Mouse (Mus musculus) liver, adult 2 months (tissue): ENCODE results near the gene Bnipl. TPM values are rescaled to one million over a fixed set of nuclear protein-coding genes. Genes with fewer than 3 reads are reported as not detected.

Source experiments
- DNase-seq: peaks from one replicate; pipeline ENCODE4 v3.0.0-alpha.2; 2011; ENCODE audit warnings: low read depth, low spot score; ENCODE audit errors: extremely low read depth
- H3K27ac ChIP-seq: fragments of 200-500 bp; replicated peaks from 2 replicates; pipeline ENCODE4 v1.5.1; 2012; ENCODE audit warnings: low read depth, mild to moderate bottlenecking, control low read depth, inconsistent platforms, low read length; ENCODE audit not compliant: insufficient read depth
- H3K27me3 ChIP-seq: fragments of 200-500 bp; 2 replicates; pipeline ENCODE4 v1.6.1; 2012; ENCODE audit warnings: mild to moderate bottlenecking, moderate library complexity, low read length, inconsistent platforms; ENCODE audit not compliant: control insufficient read depth, insufficient read depth
- H3K36me3 ChIP-seq: fragments of 200-500 bp; 2 replicates; pipeline ENCODE4 v1.6.1; 2012; ENCODE audit warnings: low read length, inconsistent platforms; ENCODE audit not compliant: control insufficient read depth, insufficient read depth
- H3K4me1 ChIP-seq: fragments of 200-500 bp; 2 replicates; pipeline ENCODE4 v1.6.1; 2011; ENCODE audit warnings: low read length; ENCODE audit not compliant: control insufficient read depth, insufficient read depth
- H3K4me3 ChIP-seq: fragments of 200-500 bp; 2 replicates; pipeline ENCODE4 v1.5.1; 2011; ENCODE audit warnings: low read depth, mild to moderate bottlenecking, control low read depth, low read length, moderate library complexity; ENCODE audit not compliant: insufficient read depth
- H3K79me2 ChIP-seq: fragments of 200-500 bp; 2 replicates; pipeline ENCODE4 v1.6.1; 2012; ENCODE audit warnings: inconsistent platforms, mild to moderate bottlenecking, low read length, moderate library complexity; ENCODE audit not compliant: control insufficient read depth, insufficient read depth
- H3K9ac ChIP-seq: fragments of 200-500 bp; 2 replicates; pipeline ENCODE4 v1.6.1; 2012; ENCODE audit warnings: low read depth, mild to moderate bottlenecking, control low read depth, inconsistent platforms, low read length
- CTCF ChIP-seq: fragments of 200-500 bp; IDR thresholded peaks from 2 replicates; pipeline ENCODE4 v1.5.1; 2011; ENCODE audit warnings: low read depth, low read length, control low read depth
- POLR2A ChIP-seq: fragments of 200-500 bp; IDR thresholded peaks from 2 replicates; pipeline ENCODE4 v1.6.1; 2011; ENCODE audit warnings: low read length, control low read depth; ENCODE audit not compliant: insufficient read depth; ENCODE audit errors: extremely low read depth
- WGBS: fragments of 180-500 bp; shearing (Covaris S2); methylation state at CpG from one replicate; pipeline ENCODE4 v1.1.7; 2018; 5-methylcytosine and 5-hydroxymethylcytosine counted together
- polyA plus RNA-seq: library from polyadenylated mRNA; depleted of rRNA; stranded (reverse); fragments of >200 nt; gene quantifications from 2 replicates; pipeline ENCODE4 v1.2.3, GENCODE M21; 2012
- total RNA-seq: library from RNA; depleted of rRNA; stranded (reverse); fragments of >200 nt; gene quantifications from 2 replicates; pipeline ENCODE4 v1.2.3, GENCODE M21; 2014

The Bnipl gene
- total and polyA plus RNA-seq, 2 experiments, result 0.16 TPM; not detected in 1

DNA sequence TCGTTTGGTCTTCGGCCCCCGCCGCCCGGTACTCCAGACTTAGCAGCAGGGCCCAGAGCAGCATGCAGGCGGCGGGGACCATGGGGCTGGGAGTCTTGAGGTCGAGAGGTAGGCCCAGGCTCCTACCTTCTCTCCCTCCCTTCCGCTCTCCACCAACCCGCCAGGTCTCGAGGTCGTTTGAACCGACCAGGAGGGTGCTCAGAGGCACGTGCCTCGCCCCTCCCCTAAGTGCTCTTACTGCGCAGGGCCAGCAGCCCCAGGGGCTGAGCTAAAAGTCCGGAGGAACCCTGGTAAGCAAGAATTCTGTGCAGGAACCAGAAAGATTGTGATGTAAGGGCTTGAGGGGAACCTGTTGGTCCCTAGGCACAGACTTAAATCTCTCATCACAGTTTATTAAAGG lies 10.1 kb downstream of the Bnipl start:
- no peaks in the 10 kb centered on the region for H3K79me2 ChIP-seq
- no peak for DNase-seq
- no peaks in the 10 kb centered on the region for H3K36me3 ChIP-seq
- H3K4me3 ChIP-seq, result no peak overlapping the region
- WGBS, result 81% methylated on average over 17 of the region's 17 CpGs
- H3K9ac ChIP-seq, result no peak overlapping the region
- no peaks in the 10 kb centered on the region for H3K4me1 ChIP-seq
- TF ChIP-seq POLR2A (no peak), CTCF (no peak)
- no peaks in the 10 kb centered on the region for H3K27me3 ChIP-seq
- H3K27ac ChIP-seq, result no peak overlapping the region

DNA sequence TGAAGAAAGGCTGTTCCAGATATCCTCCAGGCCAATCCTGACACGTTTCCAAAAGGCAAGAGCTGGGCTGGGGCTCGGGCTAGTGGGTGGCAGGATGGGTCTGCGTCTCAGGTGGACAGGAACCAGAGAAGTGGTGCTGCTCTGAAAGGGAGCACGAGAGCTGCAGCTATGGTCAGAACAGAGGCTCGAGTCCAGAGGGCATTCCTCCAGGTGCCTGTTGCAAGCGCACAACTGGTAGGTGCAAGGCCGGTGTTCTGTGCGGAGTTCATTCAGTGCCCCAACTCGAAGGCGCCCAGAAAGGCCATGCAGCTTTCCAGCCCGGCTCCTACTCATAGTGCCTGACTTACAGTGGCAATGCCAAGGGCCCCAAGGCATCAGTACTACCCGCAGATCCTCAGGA lies 11.0 kb downstream of the Bnipl start:
- Histone ChIP-seq H3K27ac (no peak overlapping the region), H3K9ac (no peak overlapping the region)
- WGBS, result 53% methylated on average over 12 of the region's 12 CpGs

DNA sequence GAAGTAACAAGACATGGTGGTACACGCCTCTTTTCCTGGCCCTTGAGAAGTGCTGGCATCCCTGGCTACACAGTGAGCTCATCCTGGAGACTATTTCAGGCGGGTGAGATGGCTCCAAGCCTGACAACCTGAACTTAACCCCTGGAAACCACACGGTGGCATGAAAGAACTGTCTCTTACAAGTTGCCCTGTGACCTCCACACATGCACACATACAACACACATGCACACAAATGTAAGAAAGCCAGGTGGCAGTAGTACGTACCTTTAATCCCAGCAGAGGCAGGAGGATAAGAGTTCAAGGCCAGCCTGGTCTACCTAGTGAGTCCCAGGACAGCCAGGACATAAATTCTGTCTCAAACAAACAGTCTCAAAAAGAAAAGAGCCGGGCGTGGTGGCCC lies 12.0 kb downstream of the Bnipl start:
- H3K27ac ChIP-seq, result no peak overlapping the region
- H3K79me2 ChIP-seq, result no peaks in the 10 kb centered on the region
- peaks cover 3% of the 10 kb centered on the region; the same call in 1 of the 2 replicates for H3K36me3 ChIP-seq
- TF ChIP-seq CTCF (no peak), POLR2A (no peak)
- no peak for DNase-seq
- H3K4me1 ChIP-seq, result no peaks in the 10 kb centered on the region
- no peak overlapping the region for H3K9ac ChIP-seq
- H3K27me3 ChIP-seq, result no peaks in the 10 kb centered on the region
- no peak overlapping the region for H3K4me3 ChIP-seq
- WGBS, result 70% methylated on average over 6 of the region's 6 CpGs

More for the DNA sequence above, 11.0 kb downstream of the Bnipl start:
- Histone ChIP-seq H3K4me3 (no peak overlapping the region), H3K79me2 (no peaks in the 10 kb centered on the region), H3K4me1 (no peaks in the 10 kb centered on the region), H3K36me3 (peaks cover under 1% of the 10 kb centered on the region; the same call in 1 of the 2 replicates), H3K27me3 (no peaks in the 10 kb centered on the region)
- peak; percentile 66 for DNase-seq
- no peak for TF ChIP-seq CTCF
- TF ChIP-seq POLR2A, result no peak

DNA sequence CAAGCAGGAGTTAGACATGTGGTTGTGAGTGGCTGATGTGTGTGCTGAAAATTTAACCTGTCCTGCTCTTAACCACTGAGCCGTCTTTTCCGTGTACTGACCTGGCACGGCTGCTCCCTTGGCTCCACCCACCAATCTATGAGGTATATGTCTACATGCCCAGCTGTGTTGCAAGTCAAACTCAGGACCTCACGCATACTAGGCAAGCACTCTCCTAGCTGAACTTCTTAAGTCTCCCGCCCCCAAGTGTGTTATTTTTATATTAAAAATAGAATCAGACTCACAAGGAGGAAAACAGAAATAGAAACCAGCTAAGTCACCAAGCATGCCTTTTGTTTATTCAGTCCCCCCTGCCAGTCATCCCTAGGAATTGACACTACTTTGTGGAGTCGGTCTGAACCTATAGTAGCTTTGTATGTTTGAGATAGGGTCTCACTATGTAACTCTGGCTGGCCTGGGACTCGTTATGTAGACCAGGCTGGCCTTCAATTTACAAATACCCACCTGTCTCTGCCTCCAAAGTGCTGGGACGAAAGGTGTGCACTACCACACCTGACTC lies 13.4 kb downstream of the Bnipl start:
- no peak for DNase-seq
- H3K27me3 ChIP-seq, result no peaks in the 10 kb centered on the region
- no peaks in the 10 kb centered on the region for H3K79me2 ChIP-seq
- no peaks in the 10 kb centered on the region for H3K4me1 ChIP-seq
- no peak overlapping the region for H3K9ac ChIP-seq
- WGBS, result 63% methylated on average over 8 of the region's 8 CpGs
- H3K36me3 ChIP-seq, result peaks cover 9% of the 10 kb centered on the region; the same call in 1 of the 2 replicates
- no peak overlapping the region for H3K27ac ChIP-seq
- TF ChIP-seq POLR2A, result no peak
- no peak for TF ChIP-seq CTCF
- no peak overlapping the region for H3K4me3 ChIP-seq

DNA sequence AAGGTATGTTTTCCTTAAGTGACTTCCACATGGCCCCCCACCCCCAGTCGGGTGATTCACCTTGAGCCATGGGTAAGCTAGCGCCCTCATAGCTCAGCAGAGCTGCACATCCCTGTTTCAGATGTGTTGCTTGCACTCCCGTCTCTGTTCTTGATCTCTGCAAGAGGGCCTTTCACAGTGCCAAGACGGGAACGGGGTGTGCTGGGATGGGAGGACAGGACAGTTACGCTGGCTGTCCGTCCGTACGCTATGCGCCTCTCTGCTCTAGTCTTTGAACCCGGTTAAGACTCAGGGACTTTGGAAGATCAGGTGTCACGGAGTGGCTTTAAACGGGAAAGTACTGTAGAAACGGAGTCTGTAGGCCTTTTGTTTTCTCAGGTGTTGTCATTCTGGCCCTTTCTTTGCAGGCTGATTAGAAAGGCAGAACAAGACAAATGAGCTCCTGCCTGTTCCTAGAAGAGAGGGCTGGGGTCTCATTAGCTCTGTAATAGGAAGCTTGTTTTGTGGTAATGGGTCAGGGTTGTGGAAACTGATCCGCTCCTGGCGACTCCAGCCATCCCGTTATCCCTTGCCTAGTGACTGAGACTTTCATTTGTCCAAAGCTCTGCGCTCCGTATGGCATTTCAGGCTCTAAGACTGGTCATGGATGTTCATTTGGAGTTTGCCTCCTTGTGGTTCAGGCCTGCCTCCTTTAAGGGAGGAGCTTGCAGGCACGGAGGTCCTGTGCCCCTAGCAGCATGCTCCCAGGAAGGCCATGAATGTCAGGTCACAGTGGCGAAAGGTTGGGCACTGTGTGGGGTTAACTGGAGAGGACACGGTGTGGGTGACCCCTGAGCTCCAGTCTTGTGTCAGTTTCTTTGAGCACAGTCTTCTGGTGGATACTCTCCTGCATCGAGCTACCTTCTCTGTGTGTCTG lies 15.3 kb downstream of the Bnipl start:
- TF ChIP-seq POLR2A (no peak), CTCF (no peak)
- no peak for DNase-seq
- 93% methylated on average over 23 of the region's 23 CpGs for WGBS
- no peak overlapping the region for H3K4me3 ChIP-seq
- no peaks in the 10 kb centered on the region for H3K27me3 ChIP-seq
- peaks cover 12% of the 10 kb centered on the region; the same call in 1 of the 2 replicates for H3K36me3 ChIP-seq
- H3K4me1 ChIP-seq, result no peaks in the 10 kb centered on the region
- H3K79me2 ChIP-seq, result 0 out of 2 replicates have a peak, but pooled peaks cover 3% of the 10 kb centered on the region
- H3K27ac ChIP-seq, result no peak overlapping the region
- no peak overlapping the region for H3K9ac ChIP-seq

DNA sequence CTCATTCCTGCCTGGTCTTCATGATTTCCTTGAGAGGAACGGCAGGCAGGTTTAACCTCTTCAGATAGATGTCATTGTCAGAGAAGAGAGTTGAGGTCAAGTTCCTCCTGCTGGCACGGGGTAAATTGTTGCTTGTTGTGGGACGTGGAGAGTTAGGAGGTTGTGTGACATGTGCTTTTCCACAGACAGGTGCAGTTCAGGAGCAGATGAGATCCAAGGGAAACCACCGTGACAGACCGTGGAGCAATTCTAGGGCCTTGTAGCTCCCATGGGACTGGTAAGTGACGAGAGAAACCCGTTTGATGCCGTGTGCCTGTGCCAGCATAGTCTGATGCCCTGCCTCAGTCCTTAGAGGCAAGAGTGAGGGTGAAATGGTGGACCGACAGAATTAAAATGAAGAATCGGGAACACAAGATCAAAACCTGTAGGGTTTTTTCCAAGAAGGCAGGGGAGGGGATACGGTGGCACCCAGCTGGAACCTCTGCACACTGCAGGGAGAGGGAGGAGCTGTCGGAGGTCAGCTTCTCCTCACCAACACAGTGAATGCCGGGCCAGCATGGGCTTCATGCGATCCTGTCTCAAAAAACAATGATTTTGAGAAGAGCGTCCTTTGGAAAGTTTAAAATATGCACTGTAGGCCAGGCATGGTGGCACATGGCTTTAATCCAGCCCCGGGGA lies 17.6 kb downstream of the Bnipl start:
- no peak overlapping the region for H3K4me3 ChIP-seq
- peaks cover 9% of the 10 kb centered on the region; the same call in 1 of the 2 replicates for H3K79me2 ChIP-seq
- DNase-seq, result no peak
- TF ChIP-seq POLR2A (no peak), CTCF (no peak)
- H3K4me1 ChIP-seq, result no peaks in the 10 kb centered on the region; the same call in 1 of the 2 replicates
- no peak overlapping the region for H3K9ac ChIP-seq
- no peaks in the 10 kb centered on the region for H3K27me3 ChIP-seq
- no peak overlapping the region for H3K27ac ChIP-seq
- WGBS, result 96% methylated on average over 16 of the region's 16 CpGs
- peaks cover 12% of the 10 kb centered on the region; the same call in 1 of the 2 replicates for H3K36me3 ChIP-seq
